Mouse (Mus musculus): Measurements from ENCODE around the gene Odc1. TPM values are rescaled to one million over a fixed set of nuclear protein-coding genes. Genes with fewer than 3 reads are reported as not detected.
A peak's percentile ranks its signal among the peaks of the same experiment; 100 is the strongest.

The Odc1 gene
- 248 and 264 TPM in 2 replicates for polyA plus RNA-seq (2016; fragmentation: Nextera tagmentation; extraction: Ambion mirVana)

DNA sequence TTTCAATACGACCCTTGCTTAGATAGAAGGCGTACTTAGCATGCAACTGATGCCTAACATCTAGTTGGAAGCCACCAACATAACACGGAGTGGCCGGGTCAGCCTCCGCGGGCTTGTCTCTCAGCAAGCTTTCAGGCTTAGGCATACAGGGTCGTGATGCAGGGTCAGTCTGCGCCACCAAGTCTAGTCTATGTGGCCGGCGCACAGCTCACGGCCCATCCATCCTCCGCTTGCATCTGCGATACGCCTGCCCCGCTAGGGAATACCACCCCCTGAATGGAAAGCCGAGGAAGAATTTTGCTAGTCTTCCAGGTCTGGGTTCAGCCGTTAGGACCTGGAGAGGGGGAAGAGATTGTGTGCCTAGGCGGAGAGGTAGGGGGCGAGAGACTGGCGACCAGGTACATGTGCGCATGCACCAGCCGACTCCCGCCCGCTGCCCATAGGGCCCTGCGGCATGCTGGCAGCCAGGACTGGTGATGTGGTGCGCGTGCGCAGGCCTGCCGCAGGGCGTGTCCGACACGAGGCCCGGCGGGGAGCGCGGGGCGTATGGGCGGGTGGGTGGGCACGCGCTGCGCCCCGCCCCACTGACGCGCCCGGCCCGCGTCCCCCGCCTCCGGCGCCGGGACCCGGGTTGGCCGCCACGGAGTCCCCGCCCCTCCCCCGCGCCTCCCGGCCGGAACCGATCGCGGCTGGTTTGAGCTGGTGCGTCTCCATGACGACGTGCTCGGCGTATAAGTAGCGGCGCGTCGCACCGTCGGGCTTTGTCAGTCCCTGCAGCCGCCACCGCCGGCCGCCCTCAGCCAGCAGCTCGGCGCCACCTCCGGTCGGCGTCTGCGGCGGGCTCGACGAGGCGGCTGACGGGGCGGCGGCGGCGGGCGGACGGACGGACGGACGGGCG lies at the start of gene Odc1:
Gene Odc1, plus strand, starts transcription at position 586 of the 898 bp plus-strand sequence.
- no peaks in the 10 kb centered on the region for H3K27me3 ChIP-seq
- 3% methylated on average over 73 of the region's 98 CpGs for WGBS

DNA sequence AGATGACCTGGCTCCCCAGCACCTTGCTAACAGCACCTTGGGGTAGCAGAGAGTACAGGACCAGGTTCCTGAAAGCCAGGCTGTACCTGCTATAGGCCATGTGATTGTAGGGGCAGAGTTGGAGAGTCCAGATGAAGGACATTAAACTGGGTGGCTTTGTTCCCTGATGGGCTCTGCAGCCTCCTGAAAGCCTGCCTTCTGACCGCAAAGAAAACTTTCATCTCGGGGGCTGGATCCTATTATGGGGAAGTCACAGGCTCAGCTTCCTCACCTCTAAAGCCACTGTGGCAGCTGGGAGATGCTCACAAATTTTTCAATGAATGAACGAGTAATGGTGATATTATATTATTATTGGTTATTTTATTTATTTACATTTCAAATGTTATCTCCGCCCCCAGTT lies 49.8 kb upstream of the Odc1 start:
- Histone ChIP-seq H3K9me3 (0 out of 2 replicates have a peak, but pooled peaks cover 3% of the 10 kb centered on the region), H3K27ac (replicated peaks) (no peak overlapping the region), H3K36me3 (no peaks in the 10 kb centered on the region), H3K27me3 (no peaks in the 10 kb centered on the region), H3K4me1 (peaks cover 8% of the 10 kb centered on the region), H3K4me3 (no peak overlapping the region), H3K4me2 (replicated peaks) (no peak overlapping the region), H3K9ac (replicated peaks) (no peak overlapping the region)
- 65% methylated on average over 4 of the region's 4 CpGs for WGBS
- no peak for ATAC-seq (ENCODE audit: low FRiP score, low read depth)

More for the DNA sequence above, at the start of gene Odc1:
- H3K4me3 ChIP-seq: peak within 1 kb of the TSS; percentile 88
- peak within 1 kb of the TSS; percentile 96 for H3K27ac ChIP-seq (replicated peaks)
- peak within 1 kb of the TSS; percentile 93 for H3K9ac ChIP-seq (replicated peaks)
- H3K9me3 ChIP-seq: no peaks in the 10 kb centered on the region
- H3K36me3 ChIP-seq: peaks cover 26% of the 10 kb centered on the region
- H3K4me2 ChIP-seq (replicated peaks): peak within 1 kb of the TSS; percentile 72
- H3K4me1 ChIP-seq: peaks cover 16% of the 10 kb centered on the region
- peak; percentile 97 for ATAC-seq (ENCODE audit: low FRiP score, low read depth)

DNA sequence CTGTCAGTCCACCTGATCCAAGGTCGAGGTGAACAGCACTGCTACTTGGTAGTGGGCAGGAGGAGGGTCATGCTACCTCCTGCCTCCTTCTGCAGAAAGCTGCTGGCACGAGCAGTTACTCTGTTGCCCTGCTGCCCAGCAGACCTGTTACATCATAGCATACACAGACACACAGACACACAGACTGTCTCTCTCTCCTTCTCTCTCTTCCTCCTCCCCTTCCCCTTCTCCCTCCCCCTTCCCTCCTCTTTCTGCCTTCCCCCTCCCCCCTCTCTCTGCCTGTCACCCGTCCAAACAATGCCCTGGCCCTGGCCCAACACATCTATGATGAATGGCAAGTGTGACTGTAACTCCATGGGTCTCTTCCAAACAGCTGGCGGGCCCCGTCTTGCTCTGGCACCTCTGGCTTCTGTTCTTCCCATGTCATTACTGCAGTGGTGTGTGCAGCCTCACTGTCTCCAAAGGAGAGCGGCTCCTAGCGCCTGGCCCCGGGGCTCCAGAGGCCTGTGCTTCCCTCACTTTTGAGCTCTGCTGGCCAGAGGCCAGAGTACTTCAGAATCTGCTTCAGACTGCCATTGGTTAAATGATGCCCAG lies 48.6 kb upstream of the Odc1 start:
- no peak overlapping the region for H3K4me2 ChIP-seq (replicated peaks)
- WGBS: 37% methylated on average over 8 of the region's 8 CpGs

DNA sequence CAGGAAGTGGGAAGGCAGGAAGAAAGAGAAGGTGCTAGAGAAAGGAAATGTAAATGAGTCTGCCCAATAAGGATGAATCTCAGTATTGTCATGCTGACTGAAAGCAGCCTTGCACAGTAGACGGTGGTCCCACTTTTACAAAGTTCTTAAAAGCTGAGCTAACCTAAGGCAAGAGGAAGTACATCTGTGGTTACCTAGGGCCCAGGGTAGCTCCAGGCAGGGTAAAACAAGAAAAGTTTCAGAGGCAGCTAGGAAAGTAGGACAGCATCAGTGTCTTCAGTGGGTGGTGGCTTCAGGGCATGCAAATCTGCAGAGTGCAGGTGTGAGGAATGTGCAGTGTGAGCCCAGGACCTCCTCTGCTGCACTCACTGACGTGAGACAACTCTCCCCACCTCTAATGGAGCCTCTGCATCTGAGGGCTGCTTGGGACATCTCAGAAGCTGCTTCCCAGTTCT lies 38.9 kb upstream of the Odc1 start:
- no peaks in the 10 kb centered on the region for H3K27me3 ChIP-seq
- H3K9ac ChIP-seq (replicated peaks): no peak overlapping the region
- no peaks in the 10 kb centered on the region for H3K36me3 ChIP-seq
- no peak overlapping the region for H3K4me2 ChIP-seq (replicated peaks)
- no peaks in the 10 kb centered on the region for H3K9me3 ChIP-seq
- H3K4me3 ChIP-seq: no peak overlapping the region
- ATAC-seq (ENCODE audit: low FRiP score, low read depth): peak; percentile 41; the same call in 1 of the 2 replicates
- no peak overlapping the region for H3K27ac ChIP-seq (replicated peaks)
- H3K4me1 ChIP-seq: no peaks in the 10 kb centered on the region
- WGBS: 24% methylated on average over 2 of the region's 2 CpGs

More for the DNA sequence above, 48.6 kb upstream of the Odc1 start:
- Histone ChIP-seq H3K9ac (replicated peaks) (no peak overlapping the region), H3K9me3 (no peaks in the 10 kb centered on the region), H3K4me1 (peaks cover 8% of the 10 kb centered on the region), H3K36me3 (no peaks in the 10 kb centered on the region), H3K27ac (replicated peaks) (no peak overlapping the region), H3K27me3 (no peaks in the 10 kb centered on the region), H3K4me3 (no peak overlapping the region)
- ATAC-seq (ENCODE audit: low FRiP score, low read depth): peak; percentile 41; the same call in 1 of the 2 replicates

DNA sequence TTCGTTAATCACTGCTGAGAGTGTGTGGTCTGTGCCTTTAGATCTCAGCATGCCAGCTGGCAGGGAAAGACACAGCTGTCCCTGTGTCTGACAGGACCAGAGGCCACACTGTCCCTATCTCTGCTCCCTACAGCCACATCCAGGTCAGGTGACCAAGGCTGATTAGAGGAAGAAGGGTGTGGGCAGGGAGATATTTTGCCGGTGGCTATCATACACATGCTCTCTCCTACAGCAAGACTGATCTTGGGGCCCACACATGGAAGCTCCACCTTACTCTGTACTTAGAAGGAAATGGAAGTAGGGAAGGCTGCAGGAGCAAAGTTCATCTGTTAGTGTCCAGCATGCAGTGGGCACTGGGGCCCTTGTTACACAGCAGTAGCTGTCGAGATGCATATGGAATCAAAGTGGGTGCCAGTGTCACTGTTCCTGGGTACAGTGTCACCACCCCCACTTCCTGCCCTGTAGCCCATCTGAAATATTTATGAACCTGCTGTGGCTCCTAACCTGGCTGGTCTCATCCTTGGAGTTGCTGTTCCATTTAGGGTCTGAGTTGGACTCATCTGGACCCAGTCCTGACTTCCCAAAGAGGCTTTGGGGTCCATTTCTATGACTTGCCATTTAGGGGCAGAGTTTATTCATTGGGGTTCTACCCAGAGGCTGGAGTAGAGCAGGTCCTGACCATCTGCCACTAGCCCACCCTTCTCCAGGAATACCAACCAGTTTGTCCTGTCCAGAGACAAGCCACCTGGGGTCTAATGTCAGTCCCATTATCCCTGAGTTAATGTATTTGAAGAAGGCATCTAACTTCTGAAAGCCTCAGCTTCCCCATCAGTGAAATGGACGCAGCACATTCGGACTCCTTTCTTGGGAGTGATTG lies 38.2 kb upstream of the Odc1 start:
- Histone ChIP-seq H3K27ac (replicated peaks) (no peak overlapping the region), H3K4me3 (no peak overlapping the region), H3K9me3 (no peaks in the 10 kb centered on the region), H3K27me3 (no peaks in the 10 kb centered on the region), H3K4me2 (replicated peaks) (no peak overlapping the region), H3K9ac (replicated peaks) (no peak overlapping the region), H3K4me1 (no peaks in the 10 kb centered on the region), H3K36me3 (no peaks in the 10 kb centered on the region)
- ATAC-seq (ENCODE audit: low FRiP score, low read depth): peak; percentile 68; the same call in 1 of the 2 replicates
- 67% methylated on average over 5 of the region's 5 CpGs for WGBS

DNA sequence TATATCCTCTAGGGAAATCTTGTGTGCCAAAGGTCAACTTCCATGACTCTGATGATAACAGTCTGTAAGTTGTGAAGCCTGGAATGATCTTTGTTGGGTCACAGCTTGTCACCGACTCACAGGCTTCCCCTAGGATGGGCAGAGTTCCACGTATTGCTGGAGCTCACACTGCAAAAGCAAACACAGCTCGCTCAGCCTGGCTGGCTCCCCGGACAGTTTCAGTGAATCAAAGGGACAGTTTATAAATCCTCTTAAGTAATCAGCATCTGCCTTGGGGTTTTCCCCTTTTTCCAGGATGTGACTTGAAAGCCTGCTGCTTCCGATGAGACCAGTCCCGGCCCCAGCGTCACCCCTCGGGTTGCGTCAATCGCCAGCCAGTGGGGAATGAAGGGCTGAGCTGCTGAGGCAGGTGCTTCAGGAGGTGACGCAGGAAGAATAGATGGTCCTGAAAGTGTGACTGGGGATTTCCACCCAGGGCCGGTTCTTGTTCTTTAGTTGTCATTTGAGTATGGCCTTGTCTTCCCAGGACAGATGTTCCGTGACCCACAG lies 37.5 kb upstream of the Odc1 start:
- Histone ChIP-seq H3K4me1 (no peaks in the 10 kb centered on the region), H3K9ac (replicated peaks) (no peak overlapping the region), H3K36me3 (no peaks in the 10 kb centered on the region), H3K4me2 (replicated peaks) (no peak overlapping the region), H3K4me3 (no peak overlapping the region), H3K9me3 (no peaks in the 10 kb centered on the region), H3K27me3 (no peaks in the 10 kb centered on the region), H3K27ac (replicated peaks) (no peak overlapping the region)
- ATAC-seq (ENCODE audit: low FRiP score, low read depth): no peak
- 45% methylated on average over 13 of the region's 13 CpGs for WGBS

DNA sequence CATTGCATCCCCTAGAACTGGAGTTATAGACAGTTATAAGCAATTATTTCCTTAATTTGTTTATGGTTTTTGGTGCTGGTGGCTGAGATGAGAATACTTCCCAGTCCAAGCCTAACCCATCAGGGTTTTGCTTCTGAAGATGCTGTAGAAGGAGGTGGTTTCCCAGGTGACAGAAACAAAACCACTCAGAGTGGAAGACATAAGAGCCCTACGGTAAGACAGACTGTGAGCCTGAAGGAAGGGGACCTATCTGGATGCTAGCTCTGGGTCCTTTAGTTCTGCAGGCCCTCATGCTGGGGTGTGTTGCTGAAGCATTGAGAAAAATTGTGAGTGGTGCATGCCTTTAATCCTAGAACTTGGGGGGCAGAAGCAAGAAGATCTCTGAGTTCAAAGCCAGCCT lies 35.3 kb upstream of the Odc1 start:
- ATAC-seq (ENCODE audit: low FRiP score, low read depth): no peak
- Histone ChIP-seq H3K9me3 (no peaks in the 10 kb centered on the region), H3K4me1 (no peaks in the 10 kb centered on the region), H3K36me3 (no peaks in the 10 kb centered on the region), H3K27me3 (no peaks in the 10 kb centered on the region), H3K27ac (replicated peaks) (no peak overlapping the region), H3K4me3 (no peak overlapping the region), H3K4me2 (replicated peaks) (no peak overlapping the region), H3K9ac (replicated peaks) (no peak overlapping the region)
- WGBS: 85% methylated on average over 1 of the region's 1 CpGs

DNA sequence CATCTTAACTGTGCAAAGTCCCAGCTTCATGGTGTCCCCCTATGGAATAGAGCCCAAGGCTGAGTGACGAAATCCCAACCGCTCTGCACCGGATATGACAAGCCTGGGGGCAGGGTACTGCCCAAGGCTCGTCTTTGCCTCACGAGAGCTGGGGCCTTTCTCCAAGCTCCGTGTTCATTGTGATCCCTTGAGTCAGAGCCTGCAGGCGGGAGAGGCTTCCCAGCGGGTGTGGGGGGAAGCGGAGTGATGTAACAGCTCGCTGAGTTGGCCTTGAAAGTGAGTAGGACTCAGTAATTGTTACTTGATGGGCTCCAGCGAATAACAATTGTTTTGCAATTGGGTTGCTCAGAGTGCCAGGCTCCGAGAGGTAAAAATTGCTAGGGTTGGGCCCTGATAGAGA lies 34.4 kb upstream of the Odc1 start:
- Histone ChIP-seq H3K9ac (replicated peaks) (no peak overlapping the region), H3K4me3 (no peak overlapping the region), H3K4me1 (no peaks in the 10 kb centered on the region), H3K27ac (replicated peaks) (no peak overlapping the region), H3K9me3 (no peaks in the 10 kb centered on the region), H3K4me2 (replicated peaks) (no peak overlapping the region), H3K27me3 (no peaks in the 10 kb centered on the region), H3K36me3 (no peaks in the 10 kb centered on the region)
- WGBS: 43% methylated on average over 12 of the region's 12 CpGs
- no peak for ATAC-seq (ENCODE audit: low FRiP score, low read depth)

DNA sequence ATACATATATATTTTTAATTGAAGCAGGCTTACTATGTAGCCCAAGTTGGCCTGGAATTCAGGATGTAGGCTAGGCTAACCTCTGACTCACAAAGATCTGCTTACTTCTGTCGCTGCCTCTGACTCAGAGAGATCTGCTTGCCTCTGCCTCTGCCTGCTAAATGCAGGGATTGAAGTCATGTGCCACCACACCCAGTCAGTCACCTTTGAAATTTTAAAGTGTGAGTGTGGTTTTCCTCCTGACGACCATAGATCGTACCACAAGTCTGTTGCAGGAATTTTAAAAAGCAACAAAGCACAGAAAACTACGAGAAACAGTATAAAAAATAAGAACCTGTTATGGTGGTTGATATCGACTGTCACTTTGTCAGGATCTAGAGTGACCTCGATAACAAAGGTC lies 33.6 kb upstream of the Odc1 start:
- H3K27ac ChIP-seq (replicated peaks): no peak overlapping the region
- H3K9ac ChIP-seq (replicated peaks): no peak overlapping the region
- no peak overlapping the region for H3K4me3 ChIP-seq
- H3K4me1 ChIP-seq: no peaks in the 10 kb centered on the region
- ATAC-seq (ENCODE audit: low FRiP score, low read depth): no peak
- no peaks in the 10 kb centered on the region for H3K27me3 ChIP-seq
- WGBS: 92% methylated on average over 6 of the region's 6 CpGs
- H3K36me3 ChIP-seq: no peaks in the 10 kb centered on the region
- H3K9me3 ChIP-seq: no peaks in the 10 kb centered on the region
- H3K4me2 ChIP-seq (replicated peaks): no peak overlapping the region

DNA sequence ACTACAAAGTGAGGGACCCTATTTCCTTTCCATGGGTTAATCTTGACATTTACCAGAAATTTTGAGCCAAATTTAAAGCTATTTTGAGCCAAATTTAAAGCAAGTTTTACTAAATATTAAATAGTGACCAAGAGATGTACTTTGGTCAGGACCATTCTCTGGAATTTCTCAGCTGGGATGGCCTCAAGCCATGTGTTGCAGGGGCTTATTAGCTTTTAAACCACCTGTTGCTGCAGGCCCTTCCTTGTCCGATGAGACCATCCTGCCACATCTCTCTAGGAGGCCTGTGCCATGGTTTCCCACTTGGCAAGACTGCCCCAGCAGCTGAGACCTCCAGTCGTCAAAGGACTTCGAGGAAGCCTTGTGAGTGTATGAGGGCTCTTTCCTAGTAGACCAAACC lies 15.4 kb upstream of the Odc1 start:
- H3K27ac ChIP-seq (replicated peaks): no peak overlapping the region
- H3K9me3 ChIP-seq: no peaks in the 10 kb centered on the region
- no peaks in the 10 kb centered on the region for H3K4me1 ChIP-seq
- H3K9ac ChIP-seq (replicated peaks): no peak overlapping the region
- no peak overlapping the region for H3K4me2 ChIP-seq (replicated peaks)
- no peaks in the 10 kb centered on the region for H3K36me3 ChIP-seq
- no peak overlapping the region for H3K4me3 ChIP-seq
- 85% methylated on average over 3 of the region's 3 CpGs for WGBS
- ATAC-seq (ENCODE audit: low FRiP score, low read depth): no peak
- no peaks in the 10 kb centered on the region for H3K27me3 ChIP-seq

DNA sequence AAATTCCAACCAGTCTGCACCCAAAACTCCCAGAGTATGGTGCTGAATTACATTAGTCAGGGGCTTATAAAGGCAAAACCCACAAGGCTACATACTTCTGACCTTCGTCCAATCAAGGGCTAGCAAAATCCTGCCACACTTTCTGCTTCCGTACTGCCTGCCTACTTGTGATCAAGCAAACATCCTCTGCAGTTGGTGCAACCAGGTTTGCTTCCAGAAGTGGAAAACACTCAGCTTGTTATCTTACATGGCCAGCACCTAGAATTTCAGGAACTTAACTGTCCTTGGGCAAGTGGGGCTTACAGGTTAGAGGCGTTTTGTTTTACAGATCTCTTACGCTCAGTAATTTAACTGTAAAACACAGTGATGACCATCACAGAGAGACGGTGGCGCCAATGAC lies 14.9 kb upstream of the Odc1 start:
- no peaks in the 10 kb centered on the region for H3K27me3 ChIP-seq
- no peak for ATAC-seq (ENCODE audit: low FRiP score, low read depth)
- WGBS: 81% methylated on average over 6 of the region's 6 CpGs
- no peak overlapping the region for H3K9ac ChIP-seq (replicated peaks)
- H3K36me3 ChIP-seq: no peaks in the 10 kb centered on the region
- no peaks in the 10 kb centered on the region for H3K9me3 ChIP-seq
- H3K27ac ChIP-seq (replicated peaks): no peak overlapping the region
- H3K4me3 ChIP-seq: no peak overlapping the region
- H3K4me1 ChIP-seq: no peaks in the 10 kb centered on the region
- H3K4me2 ChIP-seq (replicated peaks): no peak overlapping the region
